Mouse (Mus musculus) hindbrain, embryonic 11.5 days (tissue): Measurements from ENCODE around the gene Tgm1. TPM values are rescaled to one million over a fixed set of nuclear protein-coding genes. Genes with fewer than 3 reads are reported as not detected.

ENCODE experiments used
- ATAC-seq: fragments of 200-750 bp; cut with Nextera tagmentation; 2 replicates; pipeline ENCODE4 v1.8.0; 2017; ENCODE audit warnings: mild to moderate bottlenecking, moderate TSS enrichment, moderate library complexity; ENCODE audit not compliant: low FRiP score
- DNase-seq: peaks from one replicate; pipeline ENCODE4 v3.0.0-alpha.2; 2015; ENCODE audit warnings: low spot score
- H3K27ac ChIP-seq: fragments of 300-500 bp; sonication (generic); 2 replicates; pipeline ENCODE4 v1.5.1; 2014; ENCODE audit warnings: mild to moderate bottlenecking, low read depth, low read length
- H3K27me3 ChIP-seq: fragments of 300-500 bp; sonication (generic); 2 replicates; pipeline ENCODE4 v1.6.1; 2014; ENCODE audit warnings: mild to moderate bottlenecking, low read length, moderate library complexity, mixed read lengths; ENCODE audit not compliant: control insufficient read depth, insufficient read depth
- H3K36me3 ChIP-seq: fragments of 300-500 bp; sonication (generic); 2 replicates; pipeline ENCODE4 v1.6.1; 2014; ENCODE audit warnings: mild to moderate bottlenecking, low read length, moderate library complexity, mixed read lengths; ENCODE audit not compliant: control insufficient read depth, insufficient read depth
- H3K4me1 ChIP-seq: fragments of 300-500 bp; sonication (generic); replicated peaks from 2 replicates; pipeline ENCODE4 v1.6.1; 2014; ENCODE audit warnings: low read length, mixed read lengths; ENCODE audit not compliant: control insufficient read depth, insufficient read depth
- H3K4me2 ChIP-seq: fragments of 300-500 bp; sonication (generic); replicated peaks from 2 replicates; pipeline ENCODE4 v1.6.1; 2014; ENCODE audit warnings: mild to moderate bottlenecking, low read depth, low read length
- H3K4me3 ChIP-seq: fragments of 300-500 bp; sonication (generic); 2 replicates; pipeline ENCODE4 v1.5.1; 2014; ENCODE audit warnings: low read depth, low read length
- H3K9ac ChIP-seq: fragments of 300-500 bp; sonication (generic); 2 replicates; pipeline ENCODE4 v1.6.1; 2014; ENCODE audit warnings: low read depth, low read length
- H3K9me3 ChIP-seq: fragments of 300-500 bp; sonication (generic); 2 replicates; pipeline ENCODE4 v1.6.1; 2016; ENCODE audit warnings: low read length; ENCODE audit not compliant: control insufficient read depth
- WGBS: fragments of 180-500 bp; shearing (Covaris S2); extraction: QIAGEN DNeasy Blood & Tissue Kit; methylation state at CpG from one replicate; pipeline ENCODE4 v1.1.7; 2014; 5-methylcytosine and 5-hydroxymethylcytosine counted together
- polyA plus RNA-seq: library from polyadenylated mRNA; unstranded; fragments of >200 nt; fragmentation: Nextera tagmentation; extraction: Ambion mirVana; gene quantifications from 2 replicates; pipeline ENCODE4 v1.2.1, GENCODE M21; 2014

The Tgm1 gene
- polyA plus RNA-seq, 1 experiment from 2014 or later, result 0.49 TPM

DNA sequence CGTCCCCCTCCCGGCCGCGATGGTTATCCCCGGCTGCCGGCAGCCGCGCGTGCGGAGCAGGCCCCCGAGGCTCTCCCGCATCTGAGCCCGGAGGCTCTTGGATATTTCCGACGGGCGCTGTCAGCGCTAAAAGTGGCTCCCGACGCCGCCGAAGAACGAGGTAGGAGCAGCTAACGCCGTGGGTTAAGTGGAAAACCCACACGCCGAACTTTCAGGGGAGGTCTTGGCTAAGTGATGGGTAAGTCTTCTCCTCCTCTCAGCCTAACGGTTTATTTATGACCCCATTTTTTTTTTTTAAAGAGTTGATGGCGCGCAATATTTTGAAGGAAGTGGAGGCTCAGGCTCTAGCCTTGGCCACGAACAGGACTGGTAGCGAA, 32.1 kb upstream of the Tgm1 start:
- Histone ChIP-seq H3K36me3 (no peaks in the 10 kb centered on the region), H3K4me3 (peak overlapping the region; percentile 93), H3K27ac (no peak overlapping the region), H3K9me3 (no peaks in the 10 kb centered on the region), H3K27me3 (no peaks in the 10 kb centered on the region), H3K9ac (peak overlapping the region; percentile 81), H3K4me2 (peak overlapping the region; percentile 71), H3K4me1 (peaks cover 3% of the 10 kb centered on the region; the same call in 1 of the 2 replicates)
- ATAC-seq (no peak; the same call in 1 of the 2 replicates), DNase-seq (no peak)
- under 1% methylated on average over 31 of the region's 31 CpGs for WGBS

DNA sequence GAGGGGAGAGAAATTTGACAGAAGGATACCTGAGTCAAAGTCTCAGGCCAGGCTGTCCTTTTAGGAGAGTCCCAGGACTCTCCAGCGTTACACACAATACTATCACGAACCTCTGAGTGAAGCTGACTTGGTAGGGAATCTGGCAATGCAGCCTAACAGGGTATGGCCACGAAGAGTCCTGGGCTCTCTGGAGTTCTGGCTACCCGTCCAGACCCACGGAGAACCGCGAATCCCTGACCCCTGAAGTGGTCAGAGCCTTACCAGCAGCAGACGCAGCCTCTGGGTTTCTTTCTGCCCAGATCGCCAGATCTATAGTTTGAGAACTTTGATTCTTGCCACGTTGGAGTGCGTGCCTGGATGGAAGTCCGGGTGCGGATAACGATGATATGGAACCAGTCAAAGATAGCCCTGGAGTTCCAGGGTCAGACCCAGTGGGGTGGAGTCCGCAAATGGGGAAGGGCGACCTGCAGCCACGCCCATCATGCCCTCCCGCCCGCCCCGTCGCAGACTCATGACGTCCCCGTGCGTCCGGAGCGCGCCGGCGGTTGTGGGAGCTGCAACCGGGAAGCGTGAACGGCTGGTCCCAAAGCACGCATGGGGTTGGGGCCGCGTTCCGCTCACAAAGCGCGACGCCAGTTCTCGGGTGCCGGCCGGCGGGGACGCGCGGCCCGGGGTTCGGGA, 31.6 kb upstream of the Tgm1 start, which contains the start of the genes Dhrs1 and Nop9:
Gene Dhrs1 (minus strand): TSS at position 511 of the 681 bp plus-strand sequence.
Gene Nop9 (plus strand): TSS at position 514 of the 681 bp plus-strand sequence.
- peak; percentile 90 for DNase-seq
- peaks cover 3% of the 10 kb centered on the region; the same call in 1 of the 2 replicates for H3K4me1 ChIP-seq
- no peak within 1 kb of the TSS for H3K27ac ChIP-seq
- H3K4me3 ChIP-seq, result peak within 1 kb of the TSS; percentile 93
- H3K4me2 ChIP-seq, result peak within 1 kb of the TSS; percentile 71
- H3K9me3 ChIP-seq, result no peaks in the 10 kb centered on the region
- H3K9ac ChIP-seq, result peak within 1 kb of the TSS; percentile 81
- H3K27me3 ChIP-seq, result no peaks in the 10 kb centered on the region
- WGBS, result 2% methylated on average over 38 of the region's 48 CpGs
- peak; percentile 83 for ATAC-seq
- H3K36me3 ChIP-seq, result no peaks in the 10 kb centered on the region

DNA sequence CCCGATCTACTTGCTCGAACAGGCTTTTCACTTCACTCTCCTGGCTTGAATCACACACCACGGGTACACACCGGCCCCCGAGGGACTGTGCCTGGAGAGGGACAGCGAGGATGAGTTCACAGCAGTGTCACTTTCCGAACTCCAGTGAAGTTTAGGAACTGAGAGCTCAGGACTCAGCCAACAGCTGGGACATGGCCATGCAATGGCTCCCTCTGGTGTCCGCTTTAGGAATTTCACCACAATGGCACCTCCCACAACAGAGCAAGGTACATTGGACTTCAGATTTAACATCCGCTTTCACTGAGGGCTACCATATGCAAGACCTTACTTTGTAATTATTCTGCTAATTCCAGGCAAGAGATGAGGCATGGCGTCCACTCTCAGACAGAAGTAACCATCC, 30.0 kb upstream of the Tgm1 start:
- Histone ChIP-seq H3K4me1 (peaks cover 3% of the 10 kb centered on the region; the same call in 1 of the 2 replicates), H3K4me2 (no peak overlapping the region), H3K27me3 (no peaks in the 10 kb centered on the region), H3K27ac (no peak overlapping the region), H3K9me3 (no peaks in the 10 kb centered on the region), H3K36me3 (0 out of 2 replicates have a peak, but pooled peaks cover 2% of the 10 kb centered on the region), H3K4me3 (no peak overlapping the region), H3K9ac (no peak overlapping the region)
- WGBS, result 16% methylated on average over 10 of the region's 10 CpGs
- ATAC-seq (peak; percentile 63; the same call in 1 of the 2 replicates), DNase-seq (peak; percentile 92)

DNA sequence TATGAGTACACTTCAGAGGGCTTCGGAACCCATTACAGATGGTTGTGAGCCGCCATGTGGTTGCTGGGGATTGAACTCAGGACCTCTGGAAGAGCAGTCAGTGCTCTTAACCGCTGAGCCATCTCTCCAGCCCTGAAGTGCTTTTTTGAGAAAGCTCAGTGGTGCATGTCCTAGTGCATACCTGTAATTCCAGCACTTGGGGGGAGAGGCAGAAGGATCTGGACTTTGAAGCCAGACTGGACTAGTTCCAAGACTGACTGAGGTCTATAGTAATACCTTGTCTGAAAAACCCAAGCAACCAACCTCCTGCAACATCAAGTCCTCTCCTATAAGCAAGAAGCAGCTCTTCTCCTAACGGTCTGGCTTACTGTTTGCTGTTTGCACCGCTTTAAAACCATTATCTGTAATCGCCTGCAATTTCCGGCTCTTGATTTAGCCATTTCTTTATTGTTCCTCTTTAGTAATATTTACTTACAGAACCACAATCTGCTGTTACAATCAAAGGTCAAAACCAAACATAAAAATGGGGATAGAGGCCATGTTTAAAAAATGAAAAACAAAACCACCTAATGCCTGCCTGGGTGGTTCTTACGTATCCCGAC, 23.5 kb upstream of the Tgm1 start:
- H3K27me3 ChIP-seq, result no peaks in the 10 kb centered on the region
- no peak overlapping the region for H3K4me2 ChIP-seq
- H3K27ac ChIP-seq, result no peak overlapping the region
- H3K9me3 ChIP-seq, result no peaks in the 10 kb centered on the region
- WGBS, result 88% methylated on average over 9 of the region's 9 CpGs
- H3K36me3 ChIP-seq, result 0 out of 2 replicates have a peak, but pooled peaks cover 2% of the 10 kb centered on the region
- no peak overlapping the region for H3K9ac ChIP-seq
- DNase-seq (no peak), ATAC-seq (no peak)
- H3K4me3 ChIP-seq, result no peak overlapping the region
- no peaks in the 10 kb centered on the region for H3K4me1 ChIP-seq

DNA sequence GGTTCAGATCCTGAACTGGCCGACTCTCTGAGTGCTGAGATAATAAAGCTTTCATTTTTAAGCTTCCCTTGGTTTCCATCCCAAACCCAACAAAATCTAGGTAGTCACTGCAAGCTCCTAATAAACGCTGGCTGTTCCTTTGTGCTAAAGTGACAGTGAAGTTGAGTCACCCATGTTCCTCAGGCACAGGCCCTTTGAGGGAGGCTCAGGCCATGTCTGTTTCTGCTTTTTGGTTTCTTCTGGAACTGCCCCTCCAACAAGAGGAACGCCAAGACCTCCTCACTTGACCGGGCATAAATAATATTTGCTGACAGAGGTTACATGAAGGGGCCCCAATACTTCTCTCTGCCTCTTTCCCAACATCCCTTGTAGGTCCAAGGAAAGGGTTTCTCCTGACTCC, 22.0 kb upstream of the Tgm1 start:
- 88% methylated on average over 4 of the region's 4 CpGs for WGBS
- 0 out of 2 replicates have a peak, but pooled peaks cover 2% of the 10 kb centered on the region for H3K36me3 ChIP-seq
- H3K4me2 ChIP-seq, result no peak overlapping the region
- H3K9ac ChIP-seq, result no peak overlapping the region
- H3K27ac ChIP-seq, result no peak overlapping the region
- no peak for DNase-seq
- H3K4me3 ChIP-seq, result no peak overlapping the region
- no peaks in the 10 kb centered on the region for H3K27me3 ChIP-seq
- H3K4me1 ChIP-seq, result no peaks in the 10 kb centered on the region
- ATAC-seq, result no peak
- no peaks in the 10 kb centered on the region for H3K9me3 ChIP-seq

DNA sequence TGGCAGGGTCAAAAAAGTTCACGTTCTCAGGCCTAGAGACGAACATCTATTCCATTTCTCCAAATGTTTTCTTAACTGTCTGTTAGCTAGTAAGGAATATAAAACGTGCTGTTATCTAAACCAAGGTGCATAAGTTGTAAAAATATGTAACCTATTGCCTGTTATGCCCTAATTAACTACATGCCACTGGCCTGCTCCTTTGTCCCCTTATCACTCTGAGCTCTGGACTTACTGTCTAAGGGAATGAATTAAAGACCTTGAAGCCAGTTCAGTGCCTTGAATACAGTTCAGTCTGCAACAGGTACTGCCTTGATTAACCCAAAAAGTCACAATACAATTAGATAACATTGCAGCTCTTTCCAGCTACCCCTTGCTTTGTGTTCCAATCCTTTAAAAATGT, 21.6 kb upstream of the Tgm1 start:
- 0 out of 2 replicates have a peak, but pooled peaks cover 2% of the 10 kb centered on the region for H3K36me3 ChIP-seq
- H3K4me3 ChIP-seq, result no peak overlapping the region
- H3K9me3 ChIP-seq, result no peaks in the 10 kb centered on the region
- H3K4me1 ChIP-seq, result no peaks in the 10 kb centered on the region
- ATAC-seq, result no peak
- H3K27me3 ChIP-seq, result no peaks in the 10 kb centered on the region
- DNase-seq, result no peak
- 78% methylated on average over 3 of the region's 3 CpGs for whole genome bisulfite sequencing
- no peak overlapping the region for H3K4me2 ChIP-seq
- no peak overlapping the region for H3K27ac ChIP-seq
- no peak overlapping the region for H3K9ac ChIP-seq

DNA sequence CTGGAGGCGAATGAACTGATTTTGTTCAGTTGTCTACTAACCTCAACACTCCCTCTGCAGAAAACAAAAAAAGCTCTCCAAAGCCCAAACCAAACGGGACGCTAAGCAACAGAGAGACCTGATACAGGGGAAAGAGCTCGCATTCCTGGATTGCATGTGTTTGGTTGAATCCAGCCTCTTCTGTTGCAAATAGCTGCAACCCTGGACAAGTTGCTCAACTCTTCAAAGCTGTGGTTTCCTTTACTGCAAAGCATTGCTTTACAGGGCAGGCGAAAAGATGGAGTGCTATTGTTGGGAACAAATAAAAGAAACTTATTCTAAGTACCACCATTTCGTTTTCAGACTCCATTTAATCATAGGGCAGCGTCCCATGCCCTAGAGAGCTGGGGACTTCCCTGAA, 21.1 kb upstream of the Tgm1 start:
- no peaks in the 10 kb centered on the region for H3K9me3 ChIP-seq
- H3K4me2 ChIP-seq, result no peak overlapping the region
- 75% methylated on average over 7 of the region's 7 CpGs for WGBS
- DNase-seq (no peak), ATAC-seq (no peak)
- H3K27ac ChIP-seq, result no peak overlapping the region
- no peaks in the 10 kb centered on the region for H3K27me3 ChIP-seq
- H3K9ac ChIP-seq, result no peak overlapping the region
- H3K4me3 ChIP-seq, result no peak overlapping the region
- H3K36me3 ChIP-seq, result no peaks in the 10 kb centered on the region
- no peaks in the 10 kb centered on the region for H3K4me1 ChIP-seq

DNA sequence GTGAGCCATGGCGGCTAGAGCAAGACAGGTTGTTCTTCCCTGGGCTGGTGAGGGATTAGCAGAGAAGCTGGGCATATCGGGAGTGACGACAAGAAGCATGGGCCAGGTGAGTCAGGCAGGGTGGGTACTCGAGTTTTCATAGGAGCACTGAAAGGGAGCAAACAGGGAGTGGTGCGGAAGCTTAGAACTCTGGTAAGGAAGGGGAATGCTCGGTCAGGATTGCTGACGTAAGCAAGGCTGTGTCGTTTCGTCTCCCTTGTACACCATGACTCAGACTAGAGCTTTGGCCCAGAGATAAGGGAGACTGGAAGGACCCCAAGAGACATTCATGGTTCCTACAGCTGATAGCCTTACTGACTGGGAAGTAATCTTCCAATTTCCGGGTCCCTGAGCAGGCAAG, 20.2 kb upstream of the Tgm1 start:
- Histone ChIP-seq H3K4me1 (no peaks in the 10 kb centered on the region), H3K9me3 (no peaks in the 10 kb centered on the region)
- 83% methylated on average over 10 of the region's 10 CpGs for WGBS

More for the DNA sequence above, 20.2 kb upstream of the Tgm1 start:
- H3K4me3 ChIP-seq, result no peak overlapping the region
- ATAC-seq, result no peak
- no peak overlapping the region for H3K27ac ChIP-seq
- H3K4me2 ChIP-seq, result no peak overlapping the region
- no peaks in the 10 kb centered on the region for H3K36me3 ChIP-seq
- H3K27me3 ChIP-seq, result no peaks in the 10 kb centered on the region
- DNase-seq, result no peak
- H3K9ac ChIP-seq, result no peak overlapping the region
